Mouse (Mus musculus): ENCODE data around the gene Myo1c. TPM values are rescaled to one million over a fixed set of nuclear protein-coding genes. Genes with fewer than 3 reads are reported as not detected.

The Myo1c gene
- polyA plus RNA-seq, 1 experiment from 2014 or later = 48.6 TPM

GRCm38 (mm10) chr11:75658996-75659750, 8.9 kb downstream of the Myo1c start:
- no peak for ATAC-seq
- Histone ChIP-seq H3K4me3 (replicated peaks) (no peak overlapping the region), H3K9ac (no peak overlapping the region), H3K27ac (no peak overlapping the region), H3K4me1 (replicated peaks) (peaks cover 27% of the 10 kb centered on the region), H3K4me2 (replicated peaks) (no peak overlapping the region), H3K27me3 (replicated peaks) (no peaks in the 10 kb centered on the region), H3K36me3 (peaks cover 31% of the 10 kb centered on the region), H3K9me3 (no peaks in the 10 kb centered on the region)
- WGBS = 81% methylated on average over 14 of the region's 14 CpGs

GRCm38 (mm10) chr11:75660081-75660590, 9.8 kb downstream of the Myo1c start:
- Histone ChIP-seq H3K9ac (no peak overlapping the region), H3K27me3 (replicated peaks) (no peaks in the 10 kb centered on the region), H3K36me3 (peaks cover 32% of the 10 kb centered on the region), H3K4me3 (replicated peaks) (no peak overlapping the region), H3K4me1 (replicated peaks) (peaks cover 17% of the 10 kb centered on the region), H3K4me2 (replicated peaks) (no peak overlapping the region), H3K27ac (no peak overlapping the region), H3K9me3 (no peaks in the 10 kb centered on the region)
- no peak for ATAC-seq
- WGBS = 92% methylated on average over 12 of the region's 12 CpGs

GRCm38 (mm10) chr11:75660941-75661800, 10.9 kb downstream of the Myo1c start:
- H3K9me3 ChIP-seq = no peaks in the 10 kb centered on the region
- 89% methylated on average over 21 of the region's 21 CpGs for WGBS
- no peak overlapping the region for H3K9ac ChIP-seq
- no peak overlapping the region for H3K27ac ChIP-seq
- H3K27me3 ChIP-seq (replicated peaks) = no peaks in the 10 kb centered on the region
- H3K4me3 ChIP-seq (replicated peaks) = no peak overlapping the region
- H3K4me1 ChIP-seq (replicated peaks) = peaks cover 12% of the 10 kb centered on the region
- H3K36me3 ChIP-seq = peaks cover 42% of the 10 kb centered on the region
- no peak for ATAC-seq
- no peak overlapping the region for H3K4me2 ChIP-seq (replicated peaks)

GRCm38 (mm10) chr11:75662131-75662530, 11.8 kb downstream of the Myo1c start:
- Histone ChIP-seq H3K9me3 (no peaks in the 10 kb centered on the region), H3K27me3 (replicated peaks) (no peaks in the 10 kb centered on the region), H3K4me1 (replicated peaks) (peaks cover 3% of the 10 kb centered on the region; the same call in 1 of the 2 replicates), H3K27ac (no peak overlapping the region), H3K36me3 (peaks cover 51% of the 10 kb centered on the region), H3K4me3 (replicated peaks) (no peak overlapping the region), H3K9ac (no peak overlapping the region), H3K4me2 (replicated peaks) (no peak overlapping the region)
- 93% methylated on average over 7 of the region's 7 CpGs for WGBS
- no peak for ATAC-seq

- WGBS = 92% methylated on average over 6 of the region's 6 CpGs
- no peak overlapping the region for H3K4me3 ChIP-seq (replicated peaks)
- no peak overlapping the region for H3K27ac ChIP-seq
- no peak overlapping the region for H3K4me2 ChIP-seq (replicated peaks)
- H3K36me3 ChIP-seq = peaks cover 62% of the 10 kb centered on the region
- H3K27me3 ChIP-seq (replicated peaks) = no peaks in the 10 kb centered on the region
- no peak for ATAC-seq
- no peak overlapping the region for H3K9ac ChIP-seq
- no peaks in the 10 kb centered on the region for H3K9me3 ChIP-seq
- H3K4me1 ChIP-seq (replicated peaks) = no peaks in the 10 kb centered on the region
Observed at GRCm38 (mm10) chr11:75666296-75666695, 16.0 kb downstream of the Myo1c start.

GRCm38 (mm10) chr11:75668621-75669020, 18.3 kb downstream of the Myo1c start:
- H3K27me3 ChIP-seq (replicated peaks) = no peaks in the 10 kb centered on the region
- 83% methylated on average over 3 of the region's 3 CpGs for WGBS
- H3K36me3 ChIP-seq = peaks cover 68% of the 10 kb centered on the region
- no peak overlapping the region for H3K4me3 ChIP-seq (replicated peaks)
- no peaks in the 10 kb centered on the region for H3K4me1 ChIP-seq (replicated peaks)
- H3K27ac ChIP-seq = no peak overlapping the region
- no peaks in the 10 kb centered on the region for H3K9me3 ChIP-seq
- no peak overlapping the region for H3K4me2 ChIP-seq (replicated peaks)
- no peak for ATAC-seq
- no peak overlapping the region for H3K9ac ChIP-seq

- Histone ChIP-seq H3K4me2 (replicated peaks) (no peak overlapping the region), H3K27me3 (replicated peaks) (no peaks in the 10 kb centered on the region), H3K4me1 (replicated peaks) (no peaks in the 10 kb centered on the region), H3K9me3 (no peaks in the 10 kb centered on the region), H3K4me3 (replicated peaks) (no peak overlapping the region), H3K9ac (no peak overlapping the region), H3K36me3 (peaks cover 70% of the 10 kb centered on the region), H3K27ac (no peak overlapping the region)
- no peak for ATAC-seq
- WGBS = 89% methylated on average over 11 of the region's 11 CpGs
Observed at GRCm38 (mm10) chr11:75669176-75669852, 19.0 kb downstream of the Myo1c start.

- H3K36me3 ChIP-seq = peaks cover 70% of the 10 kb centered on the region
- H3K27me3 ChIP-seq (replicated peaks) = no peaks in the 10 kb centered on the region
- H3K4me2 ChIP-seq (replicated peaks) = no peak overlapping the region
- H3K9ac ChIP-seq = no peak overlapping the region
- no peak overlapping the region for H3K4me3 ChIP-seq (replicated peaks)
- H3K9me3 ChIP-seq = no peaks in the 10 kb centered on the region
- no peak for ATAC-seq
- H3K27ac ChIP-seq = no peak overlapping the region
- 89% methylated on average over 12 of the region's 12 CpGs for WGBS
- no peaks in the 10 kb centered on the region for H3K4me1 ChIP-seq (replicated peaks)
Observed at GRCm38 (mm10) chr11:75669853-75670200, 19.5 kb downstream of the Myo1c start.

- H3K36me3 ChIP-seq = peaks cover 54% of the 10 kb centered on the region
- ATAC-seq = no peak
- 84% methylated on average over 22 of the region's 22 CpGs for WGBS
Observed at GRCm38 (mm10) chr11:75671426-75672180, 21.3 kb downstream of the Myo1c start.

GRCm38 (mm10) chr11:75673411-75673810, 23.1 kb downstream of the Myo1c start:
- WGBS = 92% methylated on average over 5 of the region's 5 CpGs
- Histone ChIP-seq H3K9me3 (no peaks in the 10 kb centered on the region), H3K4me1 (replicated peaks) (no peaks in the 10 kb centered on the region), H3K9ac (no peak overlapping the region), H3K27me3 (replicated peaks) (no peaks in the 10 kb centered on the region), H3K4me2 (replicated peaks) (no peak overlapping the region), H3K4me3 (replicated peaks) (no peak overlapping the region), H3K36me3 (peaks cover 44% of the 10 kb centered on the region), H3K27ac (no peak overlapping the region)
- ATAC-seq = no peak

More at GRCm38 (mm10) chr11:75671426-75672180, 21.3 kb downstream of the Myo1c start:
- Histone ChIP-seq H3K9ac (no peak overlapping the region), H3K9me3 (no peaks in the 10 kb centered on the region), H3K27ac (no peak overlapping the region), H3K27me3 (replicated peaks) (no peaks in the 10 kb centered on the region), H3K4me2 (replicated peaks) (no peak overlapping the region), H3K4me3 (replicated peaks) (no peak overlapping the region), H3K4me1 (replicated peaks) (no peaks in the 10 kb centered on the region)

- WGBS = 74% methylated on average over 3 of the region's 3 CpGs
- no peaks in the 10 kb centered on the region for H3K27me3 ChIP-seq (replicated peaks)
- ATAC-seq = no peak
Observed at GRCm38 (mm10) chr11:75674875-75675274, 24.6 kb downstream of the Myo1c start.

More at GRCm38 (mm10) chr11:75674875-75675274, 24.6 kb downstream of the Myo1c start:
- H3K4me1 ChIP-seq (replicated peaks) = no peaks in the 10 kb centered on the region
- H3K9me3 ChIP-seq = no peaks in the 10 kb centered on the region
- H3K9ac ChIP-seq = no peak overlapping the region
- H3K27ac ChIP-seq = no peak overlapping the region
- no peak overlapping the region for H3K4me3 ChIP-seq (replicated peaks)
- no peak overlapping the region for H3K4me2 ChIP-seq (replicated peaks)
- peaks cover 31% of the 10 kb centered on the region for H3K36me3 ChIP-seq

Measured in intestine, embryonic 15.5 days (tissue).